Mouse (Mus musculus) intestine, embryonic 16.5 days (tissue): Measurements from ENCODE around the gene Abhd8. TPM values are rescaled to one million over a fixed set of nuclear protein-coding genes. Genes with fewer than 3 reads are reported as not detected.

Source experiments
- ATAC-seq: fragments of 200-750 bp; cut with Nextera tagmentation; 2 replicates; pipeline ENCODE4 v1.8.0; 2017; ENCODE audit warnings: moderate TSS enrichment, moderate library complexity
- H3K27ac ChIP-seq: fragments of 300-500 bp; sonication (generic); 2 replicates; pipeline ENCODE4 v1.5.1; 2014; ENCODE audit warnings: mild to moderate bottlenecking, low read length
- H3K27me3 ChIP-seq: fragments of 300-500 bp; sonication (generic); replicated peaks from 2 replicates; pipeline ENCODE4 v1.6.1; 2014; ENCODE audit warnings: low read length, control low read depth, mixed read lengths; ENCODE audit not compliant: control insufficient read depth, insufficient read depth
- H3K36me3 ChIP-seq: fragments of 300-500 bp; sonication (generic); 2 replicates; pipeline ENCODE4 v1.6.1; 2014; ENCODE audit warnings: low read length, control low read depth; ENCODE audit not compliant: control insufficient read depth, insufficient read depth
- H3K4me1 ChIP-seq: fragments of 300-500 bp; sonication (generic); 2 replicates; pipeline ENCODE4 v1.6.1; 2014; ENCODE audit warnings: low read length, control low read depth, mixed read lengths; ENCODE audit not compliant: control insufficient read depth, insufficient read depth
- H3K4me2 ChIP-seq: fragments of 300-500 bp; sonication (generic); 2 replicates; pipeline ENCODE4 v1.6.1; 2014; ENCODE audit warnings: low read depth, low read length, control low read depth
- H3K4me3 ChIP-seq: fragments of 300-500 bp; sonication (generic); 2 replicates; pipeline ENCODE4 v1.5.1; 2014; ENCODE audit warnings: mild to moderate bottlenecking, low read length
- H3K9ac ChIP-seq: fragments of 300-500 bp; sonication (generic); 2 replicates; pipeline ENCODE4 v1.6.1; 2014; ENCODE audit warnings: low read depth, low read length
- H3K9me3 ChIP-seq: fragments of 300-500 bp; sonication (generic); 2 replicates; pipeline ENCODE4 v1.6.1; 2016; ENCODE audit warnings: low read length, control low read depth; ENCODE audit not compliant: control insufficient read depth
- WGBS: fragments of 180-500 bp; shearing (Covaris S2); extraction: QIAGEN DNeasy Blood & Tissue Kit; methylation state at CpG from one replicate; pipeline ENCODE4 v1.1.7; 2014; 5-methylcytosine and 5-hydroxymethylcytosine counted together
- polyA plus RNA-seq: library from polyadenylated mRNA; unstranded; fragments of >200 nt; fragmentation: Nextera tagmentation; extraction: Ambion mirVana; gene quantifications from 2 replicates; pipeline ENCODE4 v1.2.1, GENCODE M21; 2015

The Abhd8 gene
- polyA plus RNA-seq, 1 experiment from 2014 or later, result 24.0 TPM

DNA sequence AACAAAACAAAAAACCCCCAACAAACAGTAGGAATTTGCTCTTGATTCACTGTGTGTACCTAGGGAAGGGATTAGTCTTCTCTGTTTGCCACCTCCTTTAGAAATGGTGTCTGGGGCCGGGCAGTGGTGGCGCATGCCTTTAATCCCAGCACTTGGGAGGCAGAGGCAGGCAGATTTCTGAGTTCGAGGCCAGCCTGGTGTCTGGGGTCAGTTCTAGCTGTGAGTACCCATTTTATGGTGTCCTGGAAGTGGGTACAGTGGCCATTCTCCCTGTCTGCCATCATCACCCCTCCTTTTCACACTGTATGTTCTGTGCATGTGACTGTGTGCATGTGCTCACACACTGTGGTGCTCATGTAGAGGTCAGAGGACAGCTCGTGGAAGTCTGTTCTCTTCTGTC, 55.2 kb downstream of the Abhd8 start:
- ATAC-seq, result no peak
- Histone ChIP-seq H3K27me3 (no peaks in the 10 kb centered on the region), H3K4me1 (peaks cover 25% of the 10 kb centered on the region), H3K9me3 (no peaks in the 10 kb centered on the region), H3K9ac (no peak overlapping the region), H3K4me2 (no peak overlapping the region), H3K27ac (no peak overlapping the region), H3K36me3 (peaks cover 8% of the 10 kb centered on the region), H3K4me3 (no peak overlapping the region)
- 96% methylated on average over 4 of the region's 4 CpGs for WGBS

DNA sequence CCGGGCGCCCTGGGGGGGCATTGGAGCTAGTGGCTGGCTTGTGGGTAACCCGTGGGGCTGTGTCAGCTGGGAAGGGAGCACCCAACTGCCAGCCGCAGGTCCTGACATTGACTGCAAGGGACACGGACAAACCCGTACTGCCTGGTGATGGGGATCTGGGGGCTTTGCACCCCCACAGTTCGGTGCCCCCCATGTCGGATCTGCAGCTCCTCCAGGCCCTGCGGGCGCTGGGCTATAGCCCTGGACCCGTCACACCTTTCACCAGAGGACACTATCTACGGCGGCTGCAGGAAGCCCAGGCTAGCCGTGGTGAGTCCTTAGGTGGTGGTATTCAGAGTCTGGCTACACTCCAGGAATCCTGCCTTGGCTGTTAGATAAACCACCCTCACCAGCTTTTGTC, 56.0 kb downstream of the Abhd8 start:
- Histone ChIP-seq H3K36me3 (peaks cover 8% of the 10 kb centered on the region), H3K9me3 (no peaks in the 10 kb centered on the region), H3K4me3 (no peak overlapping the region; the same call in 1 of the 2 replicates), H3K4me2 (no peak overlapping the region), H3K9ac (0 out of 2 replicates have a peak overlapping the region, but pooled peaks have one; percentile 16), H3K27ac (no peak overlapping the region), H3K27me3 (no peaks in the 10 kb centered on the region), H3K4me1 (peaks cover 25% of the 10 kb centered on the region)
- WGBS, result 92% methylated on average over 14 of the region's 14 CpGs
- no peak for ATAC-seq

Other genes starting within 250 kb of the Abhd8 start
- 11.6 and 12.4 TPM in 2 replicates for gene Myo9b, start 190.9 kb downstream of the Abhd8 start, polyA plus RNA-seq
- 43.6 and 48.4 TPM in 2 replicates for gene Haus8, start 190.7 kb downstream of the Abhd8 start, polyA plus RNA-seq
- gene Use1, start 96.8 kb downstream of the Abhd8 start, polyA plus RNA-seq, result 89.5 and 95.8 TPM in 2 replicates
- 6.3 and 8.5 TPM in 2 replicates for gene Ocel1, start 92.4 kb downstream of the Abhd8 start, polyA plus RNA-seq
- gene Nr2f6, start 81.7 kb downstream of the Abhd8 start, polyA plus RNA-seq, result 35.8 and 51.1 TPM in 2 replicates
- 10.8 and 10.9 TPM in 2 replicates for gene Ushbp1, start 67.9 kb downstream of the Abhd8 start, polyA plus RNA-seq
- 84.7 and 86.9 TPM in 2 replicates for gene Babam1, start 66.8 kb downstream of the Abhd8 start, polyA plus RNA-seq
- gene Ankle1, start 57.6 kb downstream of the Abhd8 start, polyA plus RNA-seq, result 32.0 and 39.4 TPM in 2 replicates
- 224 and 234 TPM in 2 replicates for gene Mrpl34, start 1.3 kb upstream of the Abhd8 start, polyA plus RNA-seq
- 88.1 and 91.7 TPM in 2 replicates for gene Dda1, start 5.5 kb upstream of the Abhd8 start, polyA plus RNA-seq
- 0.20 and 0.43 TPM in 2 replicates for gene Ano8, start 22.3 kb upstream of the Abhd8 start, polyA plus RNA-seq
- 14.0 and 14.9 TPM in 2 replicates for gene Gtpbp3, start 24.4 kb upstream of the Abhd8 start, polyA plus RNA-seq
- gene Plvap, start 48.1 kb upstream of the Abhd8 start, polyA plus RNA-seq, result 70.9 and 80.9 TPM in 2 replicates
- gene Ccdc194, start 62.1 kb upstream of the Abhd8 start, polyA plus RNA-seq, result 0.26 and 0.28 TPM in 2 replicates
- gene Bst2, start 73.8 kb upstream of the Abhd8 start, polyA plus RNA-seq, result 38.8 and 42.0 TPM in 2 replicates
- 126 and 130 TPM in 2 replicates for gene Mvb12a, start 79.3 kb upstream of the Abhd8 start, polyA plus RNA-seq
- gene Tmem221, start 95.2 kb upstream of the Abhd8 start, polyA plus RNA-seq, result 1.3 and 1.8 TPM in 2 replicates
- 0.06 TPM in 1 of 2 replicates, not detected in the other for gene Nxnl1, start 102.9 kb upstream of the Abhd8 start, polyA plus RNA-seq
- 21.0 and 24.3 TPM in 2 replicates for gene Slc27a1, start 105.2 kb upstream of the Abhd8 start, polyA plus RNA-seq
- 244 and 252 TPM in 2 replicates for gene Pgls, start 128.5 kb upstream of the Abhd8 start, polyA plus RNA-seq
- gene Fam129c, start 134.0 kb upstream of the Abhd8 start, polyA plus RNA-seq, result 3.0 and 3.5 TPM in 2 replicates
- 68.0 and 70.5 TPM in 2 replicates for gene Colgalt1, start 147.3 kb upstream of the Abhd8 start, polyA plus RNA-seq
- 0.98 and 1.2 TPM in 2 replicates for gene Unc13a, start 208.1 kb upstream of the Abhd8 start, polyA plus RNA-seq
- gene Jak3, start 212.6 kb upstream of the Abhd8 start, polyA plus RNA-seq, result 11.5 and 13.5 TPM in 2 replicates
- gene Insl3, start 225.6 kb upstream of the Abhd8 start, polyA plus RNA-seq, result 2.4 and 2.5 TPM in 2 replicates
- 19.2 and 20.9 TPM in 2 replicates for gene B3gnt3, start 238.1 kb upstream of the Abhd8 start, polyA plus RNA-seq